Mouse (Mus musculus) intestine, postnatal 0 days (tissue): Measurements from ENCODE around the gene Necab2. TPM values are rescaled to one million over a fixed set of nuclear protein-coding genes. Genes with fewer than 3 reads are reported as not detected.

Source experiments
- ATAC-seq: fragments of 200-750 bp; cut with Nextera tagmentation; 2 replicates; pipeline ENCODE4 v1.8.0; 2017; ENCODE audit warnings: mild to moderate bottlenecking, moderate TSS enrichment, moderate library complexity
- H3K27ac ChIP-seq: fragments of 300-500 bp; sonication (generic); 2 replicates; pipeline ENCODE4 v1.5.1; 2014; ENCODE audit warnings: mild to moderate bottlenecking, low read depth, low read length, moderate library complexity
- H3K27me3 ChIP-seq: fragments of 300-500 bp; sonication (generic); replicated peaks from 2 replicates; pipeline ENCODE4 v1.6.1; 2014; ENCODE audit warnings: low read length, mixed read lengths; ENCODE audit not compliant: control insufficient read depth, insufficient read depth
- H3K36me3 ChIP-seq: fragments of 300-500 bp; sonication (generic); 2 replicates; pipeline ENCODE4 v1.6.1; 2014; ENCODE audit warnings: mild to moderate bottlenecking, moderate library complexity; ENCODE audit not compliant: control insufficient read depth, insufficient read depth
- H3K4me1 ChIP-seq: fragments of 300-500 bp; sonication (generic); replicated peaks from 2 replicates; pipeline ENCODE4 v1.6.1; 2014; ENCODE audit warnings: antibody characterized with exemption, low read length, mixed read lengths; ENCODE audit not compliant: control insufficient read depth, insufficient read depth
- H3K4me2 ChIP-seq: fragments of 300-500 bp; sonication (generic); replicated peaks from 2 replicates; pipeline ENCODE4 v1.6.1; 2014; ENCODE audit warnings: low read depth, mild to moderate bottlenecking, moderate library complexity
- H3K4me3 ChIP-seq: fragments of 300-500 bp; sonication (generic); 2 replicates; pipeline ENCODE4 v1.5.1; 2014; ENCODE audit warnings: low read depth, low read length
- H3K9ac ChIP-seq: fragments of 300-500 bp; sonication (generic); 2 replicates; pipeline ENCODE4 v1.6.1; 2014; ENCODE audit warnings: mild to moderate bottlenecking, low read depth, low read length
- H3K9me3 ChIP-seq: fragments of 300-500 bp; sonication (generic); 2 replicates; pipeline ENCODE4 v1.6.1; 2016; ENCODE audit warnings: mixed run types; ENCODE audit not compliant: control insufficient read depth
- CTCF ChIP-seq: sonication (generic); IDR thresholded peaks from 2 replicates; pipeline ENCODE4 v1.5.1; 2016; ENCODE audit warnings: low read depth, mild to moderate bottlenecking, control low read depth, antibody characterized with exemption, moderate library complexity
- WGBS: fragments of 180-500 bp; shearing (Covaris S2); extraction: QIAGEN DNeasy Blood & Tissue Kit; methylation state at CpG from one replicate; pipeline ENCODE4 v1.1.7; 2014; 5-methylcytosine and 5-hydroxymethylcytosine counted together
- polyA plus RNA-seq: library from polyadenylated mRNA; unstranded; fragments of >200 nt; fragmentation: Nextera tagmentation; extraction: Ambion mirVana; gene quantifications from 2 replicates; pipeline ENCODE4 v1.2.1, GENCODE M21; 2015

Necab2 gene
- polyA plus RNA-seq, 1 experiment from 2014 or later: 1.3 TPM

DNA sequence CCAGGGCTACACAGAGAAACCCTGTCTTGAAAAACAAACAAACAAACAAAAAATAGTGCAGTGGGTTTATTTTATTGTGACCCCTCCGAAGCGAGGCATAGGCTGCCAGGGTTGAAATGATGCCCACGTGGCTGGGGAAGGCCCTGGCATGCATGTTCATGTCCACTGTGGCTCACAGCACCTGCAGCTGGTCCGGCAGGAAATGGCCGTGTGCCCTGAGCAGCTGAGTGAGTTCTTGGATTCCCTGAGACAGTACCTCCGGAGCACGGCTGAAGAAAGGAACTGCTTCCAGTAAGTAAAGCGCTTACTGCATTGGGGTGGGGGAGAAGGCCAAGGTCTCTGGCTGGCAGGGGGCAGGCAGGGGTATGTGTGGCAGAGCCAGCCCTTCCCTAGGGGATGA is 21.6 kb downstream of the Necab2 start:
- Histone ChIP-seq H3K36me3 (no peaks in the 10 kb centered on the region), H3K27ac (no peak overlapping the region), H3K4me1 (no peaks in the 10 kb centered on the region), H3K9me3 (no peaks in the 10 kb centered on the region), H3K4me3 (no peak overlapping the region), H3K9ac (no peak overlapping the region), H3K27me3 (peaks cover 19% of the 10 kb centered on the region; the same call in 1 of the 2 replicates), H3K4me2 (no peak overlapping the region)
- no peak for TF ChIP-seq CTCF
- ATAC-seq: no peak
- WGBS: 82% methylated on average over 8 of the region's 8 CpGs

DNA sequence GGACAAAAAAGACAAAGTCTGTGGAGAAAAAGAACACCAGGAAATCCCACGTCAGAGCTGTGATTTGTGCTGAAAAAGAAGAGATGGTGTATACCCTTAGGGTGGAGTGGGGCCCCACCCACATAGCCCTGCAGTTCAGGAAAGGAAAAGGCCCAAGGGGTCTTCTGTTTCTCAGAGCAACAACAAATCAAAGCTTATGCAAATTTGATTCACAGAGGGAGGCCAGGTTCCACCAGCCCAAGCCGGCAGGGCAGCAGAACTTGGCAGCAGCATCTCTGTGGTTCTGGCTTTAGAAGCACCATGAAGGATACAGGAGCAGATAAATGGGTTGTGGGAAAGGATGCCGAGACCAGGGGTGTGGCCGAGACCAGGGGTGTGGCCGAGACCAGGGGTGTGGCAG is 32.2 kb downstream of the Necab2 start:
- Histone ChIP-seq H3K27me3 (no peaks in the 10 kb centered on the region), H3K9ac (no peak overlapping the region), H3K9me3 (no peaks in the 10 kb centered on the region), H3K27ac (no peak overlapping the region), H3K36me3 (no peaks in the 10 kb centered on the region), H3K4me3 (no peak overlapping the region), H3K4me2 (no peak overlapping the region), H3K4me1 (no peaks in the 10 kb centered on the region)
- TF ChIP-seq CTCF: no peak
- 35% methylated on average over 5 of the region's 5 CpGs for WGBS
- ATAC-seq: no peak

GRCm38 (mm10) chr8:119484145-119484896 is 37.8 kb downstream of the Necab2 start:
- 86% methylated on average over 11 of the region's 11 CpGs for WGBS
- H3K27me3 ChIP-seq: no peaks in the 10 kb centered on the region

DNA sequence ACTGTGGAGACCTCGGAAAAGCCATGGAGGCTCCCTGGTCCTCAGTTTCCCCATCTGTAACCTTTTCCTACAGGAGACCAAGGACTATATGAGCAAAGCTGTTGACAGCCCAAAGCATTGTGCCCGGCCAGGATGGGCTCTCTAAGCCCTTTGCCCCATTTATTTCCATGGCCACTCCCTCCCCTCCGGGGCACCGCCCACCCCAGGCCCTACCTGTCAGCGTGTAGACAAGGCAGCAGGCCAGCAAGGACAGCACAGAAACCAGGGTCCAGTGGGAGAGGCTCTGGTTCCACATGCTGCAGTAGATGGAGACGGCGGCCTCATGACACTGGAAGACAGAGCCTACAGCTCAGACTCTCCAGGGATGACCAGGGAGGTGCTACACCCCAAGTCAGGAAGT is 40.6 kb downstream of the Necab2 start:
- H3K27ac ChIP-seq: no peak overlapping the region
- 52% methylated on average over 7 of the region's 7 CpGs for WGBS

More at GRCm38 (mm10) chr8:119484145-119484896, 37.8 kb downstream of the Necab2 start:
- TF ChIP-seq CTCF: no peak
- Histone ChIP-seq H3K9me3 (no peaks in the 10 kb centered on the region), H3K4me2 (no peak overlapping the region), H3K36me3 (no peaks in the 10 kb centered on the region), H3K4me3 (no peak overlapping the region), H3K4me1 (no peaks in the 10 kb centered on the region), H3K9ac (no peak overlapping the region), H3K27ac (no peak overlapping the region)
- no peak for ATAC-seq

DNA sequence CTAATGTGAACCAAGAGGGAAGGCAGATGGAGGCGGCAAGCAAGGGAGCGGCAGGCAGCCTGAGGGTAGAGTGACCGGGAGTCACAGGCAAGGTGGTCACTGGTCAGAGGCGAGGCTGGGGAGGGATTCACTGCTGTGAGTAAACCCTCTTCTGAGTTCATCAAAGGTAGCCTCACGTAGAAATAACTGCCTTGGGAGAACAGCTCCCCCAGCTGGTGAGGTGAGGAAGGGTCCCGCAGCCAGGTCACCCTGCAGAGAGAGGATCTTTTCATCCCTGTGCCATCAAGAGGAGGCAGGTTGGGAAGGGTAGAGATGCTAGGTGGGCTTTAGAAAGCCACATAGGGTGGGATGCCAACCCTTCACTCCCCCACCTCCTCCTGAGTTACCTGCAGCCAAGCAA is 50.3 kb downstream of the Necab2 start:
- Histone ChIP-seq H3K4me1 (no peaks in the 10 kb centered on the region), H3K27ac (no peak overlapping the region), H3K27me3 (no peaks in the 10 kb centered on the region), H3K4me2 (no peak overlapping the region), H3K9ac (no peak overlapping the region), H3K9me3 (no peaks in the 10 kb centered on the region), H3K4me3 (no peak overlapping the region), H3K36me3 (no peaks in the 10 kb centered on the region)
- peak; percentile 89 for TF ChIP-seq CTCF
- ATAC-seq: no peak
- 19% methylated on average over 6 of the region's 6 CpGs for WGBS

More for the DNA sequence above, 40.6 kb downstream of the Necab2 start:
- no peaks in the 10 kb centered on the region for H3K27me3 ChIP-seq
- no peak overlapping the region for H3K4me3 ChIP-seq
- no peak overlapping the region for H3K9ac ChIP-seq
- peaks cover 8% of the 10 kb centered on the region for H3K4me1 ChIP-seq
- H3K36me3 ChIP-seq: no peaks in the 10 kb centered on the region
- ATAC-seq: no peak
- H3K4me2 ChIP-seq: no peak overlapping the region
- H3K9me3 ChIP-seq: no peaks in the 10 kb centered on the region
- no peak for TF ChIP-seq CTCF

- no peak overlapping the region for H3K9ac ChIP-seq
- H3K4me2 ChIP-seq: no peak overlapping the region
- H3K9me3 ChIP-seq: no peaks in the 10 kb centered on the region
- H3K4me1 ChIP-seq: no peaks in the 10 kb centered on the region
- no peak for TF ChIP-seq CTCF
- 86% methylated on average over 2 of the region's 2 CpGs for WGBS
- H3K4me3 ChIP-seq: no peak overlapping the region
- no peak for ATAC-seq
- H3K36me3 ChIP-seq: peaks cover 3% of the 10 kb centered on the region; the same call in 1 of the 2 replicates
- H3K27ac ChIP-seq: no peak overlapping the region
- H3K27me3 ChIP-seq: no peaks in the 10 kb centered on the region
These were observed 53.3 kb downstream of the Necab2 start for GRCm38 (mm10) chr8:119499836-119500235.
